Mouse (Mus musculus) adipocyte (in vitro differentiated cells): Measurements from ENCODE around the gene Hccs.
"Not testable (repeated sequence)": the region's sequence is repeated elsewhere in the genome, so short reads cannot be mapped to it uniquely, and the experiment has no call there.

Source experiments
- DNase-seq: peaks from one replicate; pipeline ENCODE4 v3.0.0-alpha.2; 2016; ENCODE audit warnings: low spot score

Hccs gene

GRCm38 (mm10) chrX:169319945-169320667 is at the start of gene Hccs:
TSS of gene Hccs (minus strand) at chrX:169320372.
- DNase-seq = peak; percentile 91

DNA sequence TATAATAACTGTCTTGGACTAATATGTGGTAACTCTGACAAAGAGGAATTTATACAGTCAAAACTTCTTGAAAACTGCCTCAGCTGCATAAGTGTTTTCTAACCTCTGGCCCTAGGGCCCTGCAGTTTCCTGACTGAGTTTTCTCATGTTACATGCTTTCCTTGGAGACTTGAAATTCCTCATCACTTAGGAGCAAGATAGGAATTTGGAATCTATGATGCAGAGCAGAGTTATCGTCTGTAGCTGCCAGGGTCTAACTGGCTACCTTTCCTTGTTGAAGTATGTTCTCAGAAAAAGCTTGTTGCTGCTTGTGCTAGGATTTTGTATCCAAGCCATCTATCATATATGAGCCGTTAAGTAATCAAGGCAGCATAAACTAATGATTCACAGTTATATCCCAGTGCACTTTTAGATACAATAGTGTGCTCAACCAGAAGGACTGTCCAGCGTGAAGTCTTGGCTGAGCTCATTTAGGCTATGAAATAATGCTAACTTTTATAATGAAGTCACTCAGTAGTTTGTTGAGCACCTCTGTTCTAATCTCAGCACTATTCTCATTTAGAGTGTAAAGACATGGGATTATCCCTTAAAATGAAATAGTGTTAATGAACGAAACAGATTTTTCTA is 37.1 kb upstream of the Hccs start:
- no peak for DNase-seq

DNA sequence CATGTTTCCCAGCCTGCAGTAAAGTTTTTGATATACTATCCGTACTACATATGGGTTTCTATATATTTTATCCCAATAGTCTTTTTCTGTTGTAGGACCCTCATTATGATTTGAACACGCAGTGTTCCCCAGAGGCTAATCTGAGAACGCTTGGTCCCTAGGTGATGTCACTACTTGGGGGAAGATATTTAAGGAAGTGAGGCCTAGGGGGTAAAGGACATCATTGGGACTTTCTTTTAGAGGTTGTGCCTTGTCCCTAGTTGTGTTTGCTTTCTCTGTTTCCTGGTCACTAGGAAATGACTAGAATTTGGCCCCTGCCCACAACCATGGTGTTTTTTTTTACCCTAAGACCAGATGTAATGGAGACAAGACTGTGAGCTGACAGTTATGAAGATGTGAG is 18.0 kb upstream of the Hccs start:
- no peak for DNase-seq

DNA sequence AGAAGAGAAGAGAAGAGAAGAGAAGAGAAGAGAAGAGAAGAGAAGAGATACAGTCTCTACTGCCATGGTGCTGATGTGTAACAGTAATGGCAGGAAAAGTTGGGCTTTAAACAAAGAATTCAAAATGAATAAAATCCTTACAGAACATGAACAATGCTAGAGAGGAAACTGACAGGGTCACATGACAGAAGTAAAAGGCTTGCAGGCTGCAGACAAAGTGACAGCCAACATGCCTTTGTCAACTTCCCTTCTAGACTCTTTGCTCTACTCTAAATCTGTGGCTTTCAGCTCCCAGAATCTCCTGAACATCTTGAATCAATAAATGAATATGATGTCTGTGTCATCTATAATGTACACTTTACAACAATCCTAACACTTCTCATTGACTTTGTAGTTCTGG is 17.4 kb upstream of the Hccs start:
- no peak for DNase-seq

DNA sequence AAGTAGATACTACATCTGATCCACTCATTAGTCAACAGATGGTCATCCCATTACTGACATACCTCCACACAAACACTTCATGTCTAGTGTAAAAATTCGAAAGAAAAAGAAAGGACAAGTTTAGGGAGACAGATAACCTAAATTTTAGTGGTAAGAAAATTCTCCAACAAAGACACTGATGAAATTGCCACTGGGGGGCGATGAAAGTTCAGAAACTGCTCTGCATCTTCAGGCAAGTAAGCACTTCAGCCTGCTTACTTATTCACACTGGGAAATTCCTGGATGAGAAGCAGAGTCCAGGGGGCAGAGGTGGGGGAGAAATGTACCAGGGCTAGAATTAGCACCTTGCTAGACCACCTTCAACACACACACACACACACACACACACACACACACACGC is 12.1 kb upstream of the Hccs start:
- peak; percentile 68 for DNase-seq

GRCm38 (mm10) chrX:169325929-169326595 is 5.9 kb upstream of the Hccs start:
- no peak for DNase-seq

DNA sequence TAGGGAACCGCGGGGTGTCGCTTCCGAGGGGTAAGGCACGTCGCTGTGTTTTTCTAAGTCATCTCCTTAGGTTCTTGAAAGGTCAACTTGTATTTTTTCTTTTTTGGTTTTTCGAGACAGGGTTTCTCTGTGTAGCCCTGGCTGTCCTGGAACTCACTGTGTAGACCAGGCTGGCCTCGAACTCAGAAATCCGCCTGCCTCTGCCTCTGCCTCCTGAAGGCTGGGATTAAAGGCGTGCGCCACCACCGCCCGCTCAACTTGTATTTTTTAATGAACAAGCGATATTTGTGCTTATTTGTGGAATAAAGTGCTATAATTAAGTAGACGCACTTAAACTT is 465 bp upstream of the Hccs start:
- DNase-seq = not testable (repeated sequence)

GRCm38 (mm10) chrX:169319066-169319760 is 959 bp downstream of the Hccs start:
- DNase-seq = peak; percentile 28

DNA sequence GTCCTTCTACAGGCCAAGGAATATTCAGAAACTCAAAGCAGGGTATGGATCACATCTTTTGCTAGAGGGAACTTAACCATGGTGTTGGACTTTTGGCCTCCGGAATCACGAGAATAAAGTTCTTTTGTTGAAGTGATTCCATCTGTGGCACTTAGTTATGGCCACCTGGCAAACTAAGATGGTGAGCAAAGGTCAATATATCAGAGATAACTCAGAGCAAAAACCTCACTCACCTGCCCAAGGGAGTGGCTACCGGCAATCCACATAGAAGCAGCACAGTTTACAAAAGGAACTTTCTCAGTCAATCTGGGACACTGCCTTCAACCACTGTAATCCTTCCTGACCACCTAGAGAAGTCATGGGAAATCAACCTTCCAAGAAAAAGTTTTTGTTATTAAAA is 11.6 kb downstream of the Hccs start:
- DNase-seq = no peak

- peak; percentile 74 for DNase-seq
Measured at GRCm38 (mm10) chrX:169303945-169304344, 16.2 kb downstream of the Hccs start.

DNA sequence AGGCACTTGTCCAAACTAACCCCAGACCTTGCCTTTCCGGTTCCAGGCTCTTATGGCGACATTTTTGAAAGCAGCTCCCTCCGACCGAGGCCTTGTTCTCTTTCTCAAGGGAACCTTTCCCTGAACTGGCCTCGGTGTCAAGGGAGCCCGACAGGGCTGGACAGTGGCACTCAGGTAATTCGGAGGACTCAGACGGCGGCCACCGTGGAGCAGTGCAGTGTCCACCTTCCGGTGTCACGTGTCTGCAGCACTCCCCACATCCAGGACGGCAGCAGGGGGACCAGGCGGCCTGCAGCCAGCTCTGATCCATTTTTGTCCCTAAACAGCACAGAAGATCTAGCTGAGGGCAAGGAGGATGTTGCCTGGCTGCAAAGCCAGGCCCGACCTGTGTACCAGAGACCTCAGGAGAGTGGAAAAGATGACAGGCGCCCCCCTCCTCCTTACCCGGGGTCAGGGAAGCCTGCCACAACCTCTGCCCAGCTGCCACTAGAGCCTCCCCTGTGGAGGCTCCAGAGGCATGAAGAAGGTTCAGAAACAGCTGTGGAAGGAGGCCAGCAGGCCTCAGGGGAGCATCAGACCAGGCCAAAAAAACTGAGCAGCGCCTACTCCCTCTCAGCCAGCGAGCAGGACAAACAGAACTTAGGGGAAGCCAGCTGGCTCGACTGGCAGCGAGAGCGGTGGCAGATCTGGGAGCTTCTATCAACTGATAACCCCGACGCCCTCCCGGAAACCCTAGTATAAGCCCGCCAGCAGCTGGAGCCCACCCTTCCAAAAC is 17.7 kb downstream of the Hccs start:
- peak; percentile 90 for DNase-seq

- DNase-seq = peak; percentile 77
Measured at GRCm38 (mm10) chrX:169299579-169299978, 20.6 kb downstream of the Hccs start.

- DNase-seq = no peak
Measured at GRCm38 (mm10) chrX:169263433-169264172, 56.6 kb downstream of the Hccs start.

DNA sequence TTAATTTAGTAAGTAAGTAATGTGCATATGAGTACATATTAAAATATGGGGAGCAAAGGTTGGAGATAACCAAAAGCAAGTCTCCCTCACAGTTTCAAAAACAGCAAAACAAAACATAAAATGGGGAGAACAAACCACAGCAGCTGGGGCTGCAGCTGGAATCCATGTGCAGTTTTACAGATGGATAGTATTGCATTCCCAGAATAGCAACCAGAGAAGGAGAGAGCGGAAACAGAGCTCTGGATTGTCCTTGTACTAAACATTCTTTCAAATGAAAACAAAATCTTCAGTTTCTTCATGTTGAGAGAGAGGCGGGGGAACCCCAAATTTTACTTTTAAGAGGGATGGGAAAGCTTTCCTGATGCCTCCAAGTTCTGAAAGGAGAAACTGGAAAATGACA is 58.0 kb downstream of the Hccs start:
- no peak for DNase-seq

- DNase-seq = no peak
Measured at GRCm38 (mm10) chrX:169261034-169261433, 59.1 kb downstream of the Hccs start.

DNA sequence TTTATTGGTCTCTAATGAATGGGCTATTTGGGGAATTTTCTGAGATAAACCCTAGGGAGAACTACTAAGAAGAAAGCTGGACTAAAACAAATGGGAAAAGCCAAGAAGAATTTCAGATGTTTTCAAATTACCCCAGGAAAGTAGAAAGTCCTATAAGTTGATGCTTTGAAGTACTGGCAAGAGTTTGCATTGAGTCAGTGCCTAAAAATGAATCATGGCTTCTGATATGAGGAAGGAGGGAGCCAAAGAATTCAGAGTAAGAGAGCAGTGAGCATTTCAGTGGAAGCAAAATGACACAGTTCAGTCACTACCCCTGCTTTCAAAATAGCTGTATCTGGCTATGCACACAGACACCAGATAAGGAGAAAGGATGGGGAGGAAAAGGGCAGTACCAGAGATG is 63.4 kb downstream of the Hccs start:
- DNase-seq = no peak

DNA sequence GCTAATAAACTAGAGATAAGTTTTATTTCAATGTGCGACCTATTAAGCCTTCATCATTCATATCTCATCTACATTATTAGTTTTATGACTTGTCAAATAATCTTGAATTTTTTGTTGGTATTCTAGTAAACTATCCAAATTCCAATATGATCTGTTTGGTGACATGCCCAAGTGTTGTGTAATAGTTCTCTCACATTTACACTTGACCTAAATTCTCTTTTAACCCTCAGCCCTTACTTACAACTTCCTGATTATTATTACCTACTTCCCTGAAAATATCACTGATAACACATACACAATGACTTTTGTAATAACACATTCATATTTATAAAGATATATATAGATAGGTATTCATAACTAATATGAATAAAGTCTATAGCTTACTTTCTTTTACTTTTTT is 64.3 kb downstream of the Hccs start:
- DNase-seq = peak; percentile 16

DNA sequence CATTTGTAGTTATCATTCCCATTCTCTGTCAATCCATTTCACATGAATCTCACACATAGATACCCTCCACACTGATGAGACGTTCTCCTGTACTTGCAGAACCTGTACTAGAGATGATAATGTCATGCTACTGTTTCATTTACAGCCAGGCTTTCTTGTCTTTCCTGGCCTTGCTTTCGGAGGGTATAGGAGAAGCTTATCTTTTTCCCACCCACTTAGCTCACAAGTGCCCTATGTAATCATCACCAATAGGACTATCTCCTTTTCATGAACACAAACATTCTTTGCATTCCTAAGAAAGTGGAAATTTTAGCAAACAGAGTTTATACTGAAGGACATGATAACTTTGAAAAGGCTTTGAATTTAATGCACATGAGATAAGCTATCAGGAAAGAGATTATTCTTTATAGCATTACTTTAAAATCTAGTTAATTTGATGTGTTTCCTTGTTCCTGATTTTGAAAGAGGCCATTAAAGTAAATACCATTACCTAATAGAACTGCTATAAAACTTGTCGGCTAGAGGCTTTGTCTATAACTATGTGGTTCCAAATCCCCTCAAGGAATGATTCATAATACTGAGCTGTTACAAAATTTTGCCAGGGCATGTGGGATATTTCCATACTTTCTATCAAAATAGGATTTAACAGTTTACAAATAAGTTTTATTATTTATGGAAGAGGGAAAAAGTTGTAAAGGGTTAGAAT is 97.7 kb downstream of the Hccs start:
- no peak for DNase-seq

GRCm38 (mm10) chrX:169220064-169220463 is 100.1 kb downstream of the Hccs start:
- no peak for DNase-seq

GRCm38 (mm10) chrX:169210019-169210418 is 110.2 kb downstream of the Hccs start:
- DNase-seq = no peak
